10 mouse cellular contexts compared by ENCODE assay signal in the genomic region with DNA sequence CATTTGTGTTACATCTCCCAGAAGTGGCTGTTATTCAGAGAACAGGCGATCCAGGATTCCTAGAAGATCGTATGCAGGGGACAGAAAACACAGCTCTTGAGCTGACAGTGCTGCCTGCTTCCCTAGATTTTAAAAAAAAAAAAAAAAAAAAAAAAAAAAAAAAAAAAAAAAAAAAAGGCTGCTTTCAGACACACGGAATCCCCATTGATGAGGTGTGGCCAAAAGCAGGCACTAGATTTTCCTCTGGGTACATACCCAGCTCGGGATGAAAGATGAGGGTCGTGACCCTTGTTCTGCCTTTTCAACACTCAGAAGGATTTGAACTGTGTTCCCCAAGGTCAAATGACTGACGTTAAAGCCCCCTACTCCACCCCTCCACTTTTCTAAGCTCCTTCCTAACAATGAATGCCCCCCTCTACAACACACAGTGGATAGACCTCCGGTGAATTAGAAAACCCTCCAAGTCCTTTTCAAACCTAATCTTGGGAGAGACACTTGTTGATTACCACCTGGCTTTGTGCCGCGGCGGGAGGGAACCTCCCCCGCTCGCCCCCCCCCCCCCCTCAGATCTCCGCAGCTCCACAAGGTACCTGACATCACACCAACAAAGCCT.
DNase-seq lines count a peak whose midpoint lies in the region; ATAC-seq and TF ChIP-seq lines count a peak whose summit lies in the region.
"Had no signal": no experiment of that assay in that cellular context is flagged by ENCODE, and none has a peak within 500 bp of the region (broad histone marks: within the 10 kb centered on the region; RNA-seq: fewer than 3 reads in every experiment).

No protein-coding gene starts in this region.

- H3K4me3 ChIP-seq in testis, adult 2 months (ENCODE audit: control insufficient read depth, low read depth, low read length) = peak overlapping the region; percentile 56
- H3K4me3 ChIP-seq in forebrain, embryonic 12.5 days (replicated peaks) = peak overlapping the region; percentile 46
- H3K4me3 ChIP-seq in limb, embryonic 15.5 days = peak overlapping the region; percentile 27
- peak overlapping the region; percentile 23 for H3K4me3 ChIP-seq in stomach, postnatal 0 days (ENCODE audit: low read depth, low read length)
- H3K4me3 ChIP-seq: liver, embryonic 15.5 days had no signal

- no peak for ATAC-seq in forebrain, embryonic 12.5 days (ENCODE audit: low FRiP score)
- ATAC-seq in limb, embryonic 15.5 days (ENCODE audit: insufficient number of reproducible peaks, low FRiP score, low TSS enrichment, low read depth) = no peak
- no peak for ATAC-seq in stomach, postnatal 0 days (ENCODE audit: low FRiP score, low TSS enrichment)

- no peaks in the 10 kb centered on the region for H3K27me3 ChIP-seq in testis, adult 2 months (ENCODE audit: control insufficient read depth, insufficient read depth, low read length)
- no peaks in the 10 kb centered on the region for H3K27me3 ChIP-seq in forebrain, embryonic 12.5 days
- peaks cover 21% of the 10 kb centered on the region for H3K27me3 ChIP-seq in limb, embryonic 15.5 days
- H3K27me3 ChIP-seq in stomach, postnatal 0 days (ENCODE audit: control insufficient read depth, insufficient read depth, low read length) = no peaks in the 10 kb centered on the region

- H3K4me2 ChIP-seq in forebrain, embryonic 12.5 days = peak overlapping the region; percentile 63
- peak overlapping the region; percentile 43 for H3K4me2 ChIP-seq in limb, embryonic 15.5 days
- peak overlapping the region; percentile 52 for H3K4me2 ChIP-seq in stomach, postnatal 0 days (replicated peaks; ENCODE audit: low read depth)
- H3K4me2 ChIP-seq: liver, embryonic 15.5 days had no signal

- no peak overlapping the region for H3K27ac ChIP-seq in testis, adult 2 months (ENCODE audit: control insufficient read depth, insufficient read depth, low read depth, low read length)
- H3K27ac ChIP-seq in forebrain, embryonic 12.5 days = peak overlapping the region; percentile 93
- H3K27ac ChIP-seq in limb, embryonic 15.5 days = no peak overlapping the region
- no peak overlapping the region for H3K27ac ChIP-seq in stomach, postnatal 0 days (replicated peaks)
- H3K27ac ChIP-seq: liver, embryonic 15.5 days had no signal

- DNase-seq in testis, postnatal 10 days (ENCODE audit: low spot score) = no peak
- no peak for DNase-seq in stomach, postnatal 0 days (ENCODE audit: low spot score)
- DNase-seq in left cerebral cortex, adult 18-20 months (ENCODE audit: low spot score in 2 of 2) = no peak
- no peak for DNase-seq in cerebellum, adult 9-10 months
- DNase-seq in kidney, postnatal 36 days = no peak
- DNase-seq: spleen, adult 18-20 months had no signal

- TF ChIP-seq EP300 in stomach, postnatal 0 days (optimal IDR thresholded peaks at IDR 0.05) = no peak

- peak overlapping the region; percentile 51 for H3K9ac ChIP-seq in forebrain, embryonic 12.5 days
- no peak overlapping the region for H3K9ac ChIP-seq in limb, embryonic 15.5 days
- H3K9ac ChIP-seq in stomach, postnatal 0 days (ENCODE audit: low read length) = no peak overlapping the region
- H3K9ac ChIP-seq: liver, embryonic 15.5 days had no signal

- TF ChIP-seq POLR2A in testis, adult 2 months (IDR thresholded peaks at IDR 0.05; ENCODE audit: control insufficient read depth, low read depth, low read length) = no peak

- no peak for TF ChIP-seq CTCF in testis, adult 2 months (IDR thresholded peaks at IDR 0.05; ENCODE audit: control insufficient read depth, insufficient read depth, insufficient replicate concordance, low read depth, low read length)
- no peak for TF ChIP-seq CTCF in stomach, postnatal 0 days (IDR thresholded peaks at IDR 0.05; ENCODE audit: low read depth)

- WGBS in forebrain, embryonic 12.5 days = 4% methylated on average over 8 of the region's 13 CpGs
- 7% methylated on average over 12 of the region's 13 CpGs for WGBS in limb, embryonic 15.5 days
- 4% methylated on average over 7 of the region's 13 CpGs for WGBS in stomach, postnatal 0 days

- H3K36me3 ChIP-seq in testis, adult 2 months (ENCODE audit: control insufficient read depth, insufficient read depth, low read length) = no peaks in the 10 kb centered on the region
- 0 out of 2 replicates have a peak, but pooled peaks cover 5% of the 10 kb centered on the region for H3K36me3 ChIP-seq in forebrain, embryonic 12.5 days (replicated peaks)
- H3K36me3 ChIP-seq in limb, embryonic 15.5 days = no peaks in the 10 kb centered on the region
- no peaks in the 10 kb centered on the region for H3K36me3 ChIP-seq in stomach, postnatal 0 days (ENCODE audit: control insufficient read depth, insufficient read depth, low read length)
- H3K36me3 ChIP-seq: liver, embryonic 15.5 days had no signal

- peaks cover 24% of the 10 kb centered on the region for H3K4me1 ChIP-seq in testis, adult 2 months (ENCODE audit: control insufficient read depth, insufficient read depth, low read length)
- peaks cover 57% of the 10 kb centered on the region for H3K4me1 ChIP-seq in forebrain, embryonic 12.5 days
- H3K4me1 ChIP-seq in limb, embryonic 15.5 days = peaks cover 28% of the 10 kb centered on the region
- peaks cover 2% of the 10 kb centered on the region for H3K4me1 ChIP-seq in stomach, postnatal 0 days (replicated peaks; ENCODE audit: control insufficient read depth, insufficient read depth)

- no peaks in the 10 kb centered on the region for H3K9me3 ChIP-seq in forebrain, embryonic 12.5 days
- no peaks in the 10 kb centered on the region for H3K9me3 ChIP-seq in limb, embryonic 15.5 days
- no peaks in the 10 kb centered on the region for H3K9me3 ChIP-seq in stomach, postnatal 0 days (ENCODE audit: control insufficient read depth, low read length)
- H3K9me3 ChIP-seq: liver, embryonic 15.5 days had no signal
